Mouse (Mus musculus) heart, embryonic 15.5 days (tissue): ENCODE data around the gene Pde4b. TPM values are rescaled to one million over a fixed set of nuclear protein-coding genes. Genes with fewer than 3 reads are reported as not detected.
A peak's percentile ranks its signal among the peaks of the same experiment; 100 is the strongest.

Experiments
- ATAC-seq: fragments of 200-750 bp; cut with Nextera tagmentation; replicated peaks from 2 replicates; pipeline ENCODE4 v1.8.0; 2017; ENCODE audit warnings: low read depth, moderate TSS enrichment; ENCODE audit not compliant: insufficient number of reproducible peaks, insufficient read depth, low FRiP score
- H3K27ac ChIP-seq: fragments of 300-500 bp; sonication (generic); 2 replicates; pipeline ENCODE4 v1.5.1; 2015; ENCODE audit warnings: mild to moderate bottlenecking, inconsistent platforms
- H3K27me3 ChIP-seq: fragments of 300-500 bp; sonication (generic); 2 replicates; pipeline ENCODE4 v1.6.1; 2015; ENCODE audit warnings: inconsistent platforms
- H3K36me3 ChIP-seq: fragments of 300-500 bp; sonication (generic); 2 replicates; pipeline ENCODE4 v1.6.1; 2015; ENCODE audit warnings: mild to moderate bottlenecking, inconsistent platforms
- H3K4me1 ChIP-seq: fragments of 300-500 bp; sonication (generic); replicated peaks from 2 replicates; pipeline ENCODE4 v1.6.1; 2015; ENCODE audit warnings: inconsistent platforms
- H3K4me2 ChIP-seq: fragments of 300-500 bp; sonication (generic); 2 replicates; pipeline ENCODE4 v1.6.1; 2015; ENCODE audit warnings: inconsistent platforms, mild to moderate bottlenecking, moderate library complexity
- H3K4me3 ChIP-seq: fragments of 300-500 bp; sonication (generic); 2 replicates; pipeline ENCODE4 v1.5.1; 2015; ENCODE audit warnings: mild to moderate bottlenecking, inconsistent platforms
- H3K9ac ChIP-seq: fragments of 300-500 bp; sonication (generic); 2 replicates; pipeline ENCODE4 v1.6.1; 2015; ENCODE audit warnings: mild to moderate bottlenecking, inconsistent platforms
- H3K9me3 ChIP-seq: fragments of 300-500 bp; sonication (generic); replicated peaks from 2 replicates; pipeline ENCODE4 v1.6.1; 2016; ENCODE audit warnings: inconsistent platforms
- WGBS: fragments of 180-500 bp; shearing (Covaris S2); methylation state at CpG from one replicate; pipeline ENCODE4 v1.1.7; 2015; ENCODE audit warnings: mixed read lengths; 5-methylcytosine and 5-hydroxymethylcytosine counted together
- polyA plus RNA-seq: library from polyadenylated mRNA; unstranded; fragments of >200 nt; fragmentation: Nextera tagmentation; extraction: Ambion mirVana; gene quantifications from 2 replicates; pipeline ENCODE4 v1.2.1, GENCODE M21; 2015

Gene Pde4b
- polyA plus RNA-seq, 1 experiment from 2014 or later = 24.6 TPM

GRCm38 (mm10) chr4:102497221-102497620, 409.9 kb downstream of the Pde4b start:
- WGBS = 78% methylated on average over 3 of the region's 3 CpGs
- Histone ChIP-seq H3K27me3 (no peaks in the 10 kb centered on the region), H3K9me3 (no peaks in the 10 kb centered on the region)

GRCm38 (mm10) chr4:102498169-102498919, 411.0 kb downstream of the Pde4b start:
- H3K9me3 ChIP-seq = no peaks in the 10 kb centered on the region
- H3K4me2 ChIP-seq = no peak overlapping the region
- no peak for ATAC-seq
- no peak overlapping the region for H3K4me3 ChIP-seq
- no peaks in the 10 kb centered on the region; the same call in 1 of the 2 replicates for H3K36me3 ChIP-seq
- no peak overlapping the region for H3K9ac ChIP-seq
- WGBS = 64% methylated on average over 4 of the region's 4 CpGs
- no peaks in the 10 kb centered on the region for H3K27me3 ChIP-seq
- H3K4me1 ChIP-seq = peaks cover 18% of the 10 kb centered on the region
- H3K27ac ChIP-seq = no peak overlapping the region

More at GRCm38 (mm10) chr4:102497221-102497620, 409.9 kb downstream of the Pde4b start:
- H3K36me3 ChIP-seq = no peaks in the 10 kb centered on the region; the same call in 1 of the 2 replicates
- H3K4me2 ChIP-seq = no peak overlapping the region
- H3K4me1 ChIP-seq = peaks cover 18% of the 10 kb centered on the region
- ATAC-seq = no peak
- no peak overlapping the region for H3K27ac ChIP-seq
- no peak overlapping the region for H3K4me3 ChIP-seq
- H3K9ac ChIP-seq = no peak overlapping the region

- H3K27me3 ChIP-seq = no peaks in the 10 kb centered on the region
- H3K9ac ChIP-seq = no peak overlapping the region
- no peak overlapping the region for H3K4me3 ChIP-seq
- no peak overlapping the region for H3K27ac ChIP-seq
- WGBS = 59% methylated on average over 1 of the region's 1 CpGs
- H3K4me2 ChIP-seq = no peak overlapping the region
- ATAC-seq = no peak
- H3K9me3 ChIP-seq = no peaks in the 10 kb centered on the region
- peaks cover 18% of the 10 kb centered on the region for H3K4me1 ChIP-seq
- no peaks in the 10 kb centered on the region; the same call in 1 of the 2 replicates for H3K36me3 ChIP-seq
Measured at GRCm38 (mm10) chr4:102498920-102499316, 411.6 kb downstream of the Pde4b start.

DNA sequence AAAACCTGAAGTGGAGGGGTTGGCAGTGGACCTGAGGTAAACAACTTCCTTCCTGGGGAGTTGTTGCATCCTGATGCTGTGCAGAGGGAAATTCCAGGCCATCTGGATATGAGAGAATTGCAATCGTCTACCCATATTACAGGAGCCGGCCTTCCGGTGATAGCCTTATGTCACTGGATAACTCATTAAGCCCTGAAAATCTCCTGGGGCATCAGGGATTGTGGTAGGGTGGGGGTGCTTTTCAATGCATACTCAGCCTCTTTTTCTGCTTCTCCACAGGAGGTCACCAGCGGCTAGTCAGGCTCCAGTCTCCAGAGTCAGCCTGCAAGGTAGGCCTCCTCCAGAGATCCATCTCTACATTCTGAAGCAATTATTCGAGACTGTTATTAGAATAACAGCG, 418.4 kb downstream of the Pde4b start:
- no peak overlapping the region for H3K27ac ChIP-seq
- no peak for ATAC-seq
- no peak overlapping the region for H3K4me2 ChIP-seq
- peaks cover 18% of the 10 kb centered on the region for H3K4me1 ChIP-seq
- H3K9ac ChIP-seq = no peak overlapping the region
- no peak overlapping the region for H3K4me3 ChIP-seq
- no peaks in the 10 kb centered on the region; the same call in 1 of the 2 replicates for H3K36me3 ChIP-seq
- H3K27me3 ChIP-seq = no peaks in the 10 kb centered on the region
- no peaks in the 10 kb centered on the region for H3K9me3 ChIP-seq
- WGBS = 42% methylated on average over 6 of the region's 6 CpGs

DNA sequence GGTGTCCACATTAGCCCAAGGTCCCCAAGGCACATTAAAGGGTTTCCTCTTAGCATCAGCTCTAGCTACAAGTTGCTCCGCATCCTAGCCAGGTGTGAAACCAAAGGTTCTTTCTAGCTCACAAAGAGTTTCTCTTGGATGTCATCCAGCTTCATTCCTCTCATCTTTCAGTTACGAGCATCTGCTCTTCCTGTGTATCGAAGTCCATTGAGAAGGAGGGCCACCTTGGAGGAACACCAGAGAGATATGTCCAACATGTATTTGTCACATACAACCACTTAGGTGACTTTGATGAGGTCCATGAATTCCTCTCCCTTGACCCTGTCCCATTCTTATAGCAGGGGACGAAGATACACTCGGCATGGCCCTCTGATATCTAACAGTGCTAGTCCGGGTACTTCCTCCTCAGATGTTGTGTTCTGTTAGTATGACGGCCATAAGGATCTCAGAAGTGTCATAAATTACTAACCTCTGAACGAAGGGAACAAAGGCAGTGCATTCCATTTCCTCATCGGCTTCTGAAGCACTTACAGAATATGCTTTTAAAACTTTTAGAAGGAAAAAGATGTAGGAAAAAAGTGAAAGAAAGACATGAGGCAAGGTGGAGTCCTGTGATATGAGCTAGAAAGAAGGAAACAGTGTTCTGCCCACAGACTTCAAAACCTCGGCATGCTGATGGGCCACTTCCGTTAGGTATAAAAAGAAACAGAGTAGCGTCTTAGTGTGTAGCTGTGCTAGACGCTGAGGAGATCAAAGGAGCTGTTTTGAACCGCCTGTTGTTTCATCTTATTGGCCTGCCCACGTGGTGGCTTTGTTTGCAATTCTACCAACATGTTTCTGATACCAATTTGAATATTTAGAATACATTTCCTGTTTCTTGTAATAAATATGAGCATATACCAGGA, 419.3 kb downstream of the Pde4b start:
- Histone ChIP-seq H3K36me3 (no peaks in the 10 kb centered on the region; the same call in 1 of the 2 replicates), H3K4me1 (peaks cover 25% of the 10 kb centered on the region), H3K9ac (no peak overlapping the region), H3K4me2 (peak overlapping the region; percentile 9; the same call in 1 of the 2 replicates), H3K27ac (peak overlapping the region; percentile 51), H3K9me3 (no peaks in the 10 kb centered on the region), H3K27me3 (no peaks in the 10 kb centered on the region), H3K4me3 (no peak overlapping the region)
- 59% methylated on average over 15 of the region's 15 CpGs for WGBS
- no peak for ATAC-seq

GRCm38 (mm10) chr4:102507344-102507743, 420.0 kb downstream of the Pde4b start:
- Histone ChIP-seq H3K27ac (peak overlapping the region; percentile 51), H3K4me2 (peak overlapping the region; percentile 9; the same call in 1 of the 2 replicates)

GRCm38 (mm10) chr4:102507753-102508152, 420.4 kb downstream of the Pde4b start:
- ATAC-seq = no peak
- 76% methylated on average over 2 of the region's 2 CpGs for WGBS
- H3K36me3 ChIP-seq = no peaks in the 10 kb centered on the region; the same call in 1 of the 2 replicates
- peaks cover 34% of the 10 kb centered on the region for H3K4me1 ChIP-seq
- H3K27ac ChIP-seq = no peak overlapping the region
- no peak overlapping the region for H3K4me3 ChIP-seq
- H3K4me2 ChIP-seq = no peak overlapping the region
- no peaks in the 10 kb centered on the region for H3K27me3 ChIP-seq
- no peak overlapping the region for H3K9ac ChIP-seq
- no peaks in the 10 kb centered on the region for H3K9me3 ChIP-seq

More at GRCm38 (mm10) chr4:102507344-102507743, 420.0 kb downstream of the Pde4b start:
- H3K27me3 ChIP-seq = no peaks in the 10 kb centered on the region
- H3K4me1 ChIP-seq = peaks cover 32% of the 10 kb centered on the region
- H3K4me3 ChIP-seq = no peak overlapping the region
- WGBS = 66% methylated on average over 9 of the region's 9 CpGs
- no peaks in the 10 kb centered on the region for H3K9me3 ChIP-seq
- no peak overlapping the region for H3K9ac ChIP-seq
- ATAC-seq = no peak
- no peaks in the 10 kb centered on the region; the same call in 1 of the 2 replicates for H3K36me3 ChIP-seq

GRCm38 (mm10) chr4:102510061-102510460, 422.7 kb downstream of the Pde4b start:
- Histone ChIP-seq H3K4me3 (no peak overlapping the region), H3K9ac (no peak overlapping the region), H3K9me3 (no peaks in the 10 kb centered on the region), H3K27me3 (no peaks in the 10 kb centered on the region), H3K4me1 (peaks cover 37% of the 10 kb centered on the region), H3K27ac (peak overlapping the region; percentile 91), H3K4me2 (no peak overlapping the region), H3K36me3 (no peaks in the 10 kb centered on the region; the same call in 1 of the 2 replicates)
- no peak for ATAC-seq
- 65% methylated on average over 6 of the region's 6 CpGs for WGBS

DNA sequence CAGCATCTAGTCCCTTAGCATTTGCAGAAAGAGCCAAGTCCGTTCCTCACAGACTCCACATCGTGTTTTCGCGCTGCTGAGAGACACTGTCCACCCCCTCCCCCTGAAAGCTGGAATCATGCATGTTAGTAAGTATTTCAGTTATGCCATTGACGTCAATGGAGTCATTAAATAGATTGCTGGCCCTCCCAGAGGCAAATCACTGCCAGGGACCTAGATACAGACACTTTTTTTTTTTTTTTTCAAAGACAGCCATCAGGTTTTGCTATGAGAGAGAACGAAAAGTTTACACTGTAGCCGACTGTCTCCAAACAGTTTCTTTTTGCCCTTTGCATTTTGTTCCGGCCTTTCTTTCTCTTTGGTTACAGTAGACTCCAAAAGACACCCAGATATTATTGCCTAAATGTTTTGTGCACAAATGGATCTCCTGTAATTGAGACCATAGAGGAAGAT, 423.6 kb downstream of the Pde4b start:
- Histone ChIP-seq H3K27me3 (no peaks in the 10 kb centered on the region), H3K36me3 (no peaks in the 10 kb centered on the region; the same call in 1 of the 2 replicates), H3K27ac (peak overlapping the region; percentile 91), H3K4me1 (peaks cover 31% of the 10 kb centered on the region), H3K9me3 (no peaks in the 10 kb centered on the region), H3K4me3 (peak overlapping the region; percentile 22), H3K9ac (peak overlapping the region; percentile 38; the same call in 1 of the 2 replicates), H3K4me2 (peak overlapping the region; percentile 51)
- ATAC-seq = peak; percentile 90
- WGBS = 5% methylated on average over 8 of the region's 8 CpGs

- peak; percentile 59 for ATAC-seq
- peak overlapping the region; percentile 22; the same call in 1 of the 2 replicates for H3K4me3 ChIP-seq
- peaks cover 31% of the 10 kb centered on the region for H3K4me1 ChIP-seq
- peak overlapping the region; percentile 91 for H3K27ac ChIP-seq
- peak overlapping the region; percentile 38; the same call in 1 of the 2 replicates for H3K9ac ChIP-seq
- WGBS = 6% methylated on average over 11 of the region's 11 CpGs
- no peaks in the 10 kb centered on the region; the same call in 1 of the 2 replicates for H3K36me3 ChIP-seq
- H3K4me2 ChIP-seq = peak overlapping the region; percentile 51
- H3K27me3 ChIP-seq = no peaks in the 10 kb centered on the region
- no peaks in the 10 kb centered on the region for H3K9me3 ChIP-seq
Measured at GRCm38 (mm10) chr4:102511511-102511910, 424.2 kb downstream of the Pde4b start.

DNA sequence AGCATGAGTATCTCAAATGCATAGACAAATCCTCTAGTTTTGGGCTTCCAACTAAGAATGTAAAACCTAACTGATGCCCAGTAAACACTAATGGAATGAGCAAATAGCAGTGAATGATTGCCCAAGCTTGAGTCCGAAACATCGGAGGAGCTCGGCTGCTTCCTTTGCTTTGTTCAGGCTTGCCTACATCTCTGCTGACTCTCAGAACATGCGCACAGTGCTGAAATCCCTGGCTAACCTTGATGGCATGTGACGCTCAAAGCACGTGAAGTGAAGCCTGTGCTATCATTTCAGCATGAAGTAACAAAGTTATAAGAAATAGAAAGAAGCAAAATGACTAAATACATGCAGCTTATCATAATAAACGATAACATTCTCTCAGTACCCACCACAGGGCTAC, 425.6 kb downstream of the Pde4b start:
- no peak for ATAC-seq
- Histone ChIP-seq H3K4me2 (no peak overlapping the region), H3K27ac (no peak overlapping the region), H3K4me1 (peaks cover 38% of the 10 kb centered on the region), H3K9ac (no peak overlapping the region), H3K36me3 (no peaks in the 10 kb centered on the region), H3K4me3 (no peak overlapping the region), H3K27me3 (no peaks in the 10 kb centered on the region), H3K9me3 (no peaks in the 10 kb centered on the region)
- WGBS = 77% methylated on average over 7 of the region's 7 CpGs
